Mouse (Mus musculus) kidney, embryonic 16.5 days (tissue): ENCODE measurements around the gene Tifa. TPM values are rescaled to one million over a fixed set of nuclear protein-coding genes. Genes with fewer than 3 reads are reported as not detected.

Source experiments
- ATAC-seq: fragments of 200-750 bp; cut with Nextera tagmentation; 2 replicates; pipeline ENCODE4 v1.8.0; 2017; ENCODE audit warnings: moderate TSS enrichment; ENCODE audit not compliant: low FRiP score, low TSS enrichment
- H3K27ac ChIP-seq: fragments of 300-500 bp; sonication (generic); 2 replicates; pipeline ENCODE4 v1.5.1; 2014; ENCODE audit warnings: low read length
- H3K27me3 ChIP-seq: fragments of 300-500 bp; sonication (generic); 2 replicates; pipeline ENCODE4 v1.6.1; 2014; ENCODE audit warnings: low read length, control low read depth, mixed read lengths; ENCODE audit not compliant: insufficient read depth
- H3K36me3 ChIP-seq: fragments of 300-500 bp; sonication (generic); 2 replicates; pipeline ENCODE4 v1.6.1; 2014; ENCODE audit warnings: low read length, control low read depth, mixed read lengths; ENCODE audit not compliant: insufficient read depth
- H3K4me1 ChIP-seq: fragments of 300-500 bp; sonication (generic); 2 replicates; pipeline ENCODE4 v1.6.1; 2014; ENCODE audit warnings: low read length, control low read depth, mixed read lengths; ENCODE audit not compliant: insufficient read depth
- H3K4me2 ChIP-seq: fragments of 300-500 bp; sonication (generic); replicated peaks from 2 replicates; pipeline ENCODE4 v1.6.1; 2014; ENCODE audit warnings: low read depth, low read length
- H3K4me3 ChIP-seq: fragments of 300-500 bp; sonication (generic); 2 replicates; pipeline ENCODE4 v1.5.1; 2014; ENCODE audit warnings: mild to moderate bottlenecking, low read length
- H3K9ac ChIP-seq: fragments of 300-500 bp; sonication (generic); replicated peaks from 2 replicates; pipeline ENCODE4 v1.6.1; 2014; ENCODE audit warnings: low read length
- H3K9me3 ChIP-seq: fragments of 300-500 bp; sonication (generic); 2 replicates; pipeline ENCODE4 v1.6.1; 2016; ENCODE audit warnings: low read length, control low read depth
- WGBS: fragments of 180-500 bp; shearing (Covaris S2); extraction: QIAGEN DNeasy Blood & Tissue Kit; methylation state at CpG from one replicate; pipeline ENCODE4 v1.1.7; 2014; 5-methylcytosine and 5-hydroxymethylcytosine counted together
- polyA plus RNA-seq: library from polyadenylated mRNA; unstranded; fragments of >200 nt; fragmentation: Nextera tagmentation; extraction: Ambion mirVana; gene quantifications from 2 replicates; pipeline ENCODE4 v1.2.1, GENCODE M21; 2015

Gene Tifa
- polyA plus RNA-seq, 1 experiment from 2014 or later, result 5.4 TPM

DNA sequence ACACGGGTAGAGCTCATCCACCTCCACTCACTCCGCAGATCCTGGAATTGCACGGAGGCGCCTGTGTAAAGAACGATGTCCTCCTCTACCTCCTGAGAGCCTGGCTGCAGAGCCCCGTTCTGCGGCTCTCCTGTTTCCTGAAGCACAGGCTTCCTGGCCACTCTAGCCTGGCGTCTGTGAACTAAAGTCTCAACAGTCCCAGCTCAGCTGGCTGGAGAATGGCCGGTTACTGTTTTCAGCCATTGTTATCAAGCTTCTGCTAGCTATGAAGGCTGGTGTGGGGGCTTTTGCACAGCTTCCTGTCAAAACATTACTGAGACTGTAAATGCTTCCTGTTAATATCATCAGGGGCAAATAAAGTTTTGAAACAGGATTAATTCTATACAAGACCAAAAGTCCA lies 82.0 kb downstream of the Tifa start:
- no peaks in the 10 kb centered on the region for H3K36me3 ChIP-seq
- no peaks in the 10 kb centered on the region for H3K9me3 ChIP-seq
- no peak overlapping the region for H3K9ac ChIP-seq
- 74% methylated on average over 9 of the region's 9 CpGs for WGBS
- H3K4me3 ChIP-seq, result no peak overlapping the region
- H3K27me3 ChIP-seq, result no peaks in the 10 kb centered on the region
- peaks cover 6% of the 10 kb centered on the region; the same call in 1 of the 2 replicates for H3K4me1 ChIP-seq
- H3K27ac ChIP-seq, result 0 out of 2 replicates have a peak overlapping the region, but pooled peaks have one; percentile 24
- ATAC-seq, result no peak
- no peak overlapping the region for H3K4me2 ChIP-seq

DNA sequence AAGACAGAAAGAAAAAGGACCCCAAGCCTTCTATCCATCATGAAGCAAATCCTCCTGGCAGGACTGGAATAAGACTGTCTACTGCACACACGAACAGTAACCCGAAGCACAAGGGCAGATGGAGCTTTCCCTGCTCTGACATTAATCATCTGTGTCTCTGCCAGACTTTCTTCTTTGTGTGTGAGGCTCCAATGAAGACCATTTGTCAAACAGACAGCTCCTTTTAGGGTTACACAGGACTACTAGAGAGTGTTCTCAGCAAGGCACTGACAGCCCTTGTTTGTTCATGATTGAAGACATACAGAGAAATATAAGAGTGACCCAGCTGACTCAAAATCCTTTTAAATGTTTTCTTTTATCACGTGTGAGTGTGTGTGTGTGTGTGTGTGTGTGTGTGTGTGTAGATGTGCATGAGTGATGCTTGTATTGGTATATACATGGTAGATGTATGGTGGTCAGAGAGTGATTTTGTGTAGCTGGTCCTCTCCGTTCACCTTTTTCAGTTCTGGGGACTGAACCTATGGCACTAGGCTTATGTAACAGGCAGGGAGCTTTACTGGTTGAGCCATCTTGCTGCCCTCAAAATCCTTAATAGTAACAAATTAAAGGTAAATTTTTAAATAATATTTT lies 84.8 kb downstream of the Tifa start:
- 23% methylated on average over 4 of the region's 4 CpGs for WGBS
- Histone ChIP-seq H3K4me1 (peaks cover 6% of the 10 kb centered on the region; the same call in 1 of the 2 replicates), H3K4me3 (no peak overlapping the region), H3K9ac (no peak overlapping the region), H3K9me3 (no peaks in the 10 kb centered on the region), H3K36me3 (no peaks in the 10 kb centered on the region), H3K4me2 (no peak overlapping the region), H3K27ac (no peak overlapping the region), H3K27me3 (no peaks in the 10 kb centered on the region)
- ATAC-seq, result peak; percentile 82

DNA sequence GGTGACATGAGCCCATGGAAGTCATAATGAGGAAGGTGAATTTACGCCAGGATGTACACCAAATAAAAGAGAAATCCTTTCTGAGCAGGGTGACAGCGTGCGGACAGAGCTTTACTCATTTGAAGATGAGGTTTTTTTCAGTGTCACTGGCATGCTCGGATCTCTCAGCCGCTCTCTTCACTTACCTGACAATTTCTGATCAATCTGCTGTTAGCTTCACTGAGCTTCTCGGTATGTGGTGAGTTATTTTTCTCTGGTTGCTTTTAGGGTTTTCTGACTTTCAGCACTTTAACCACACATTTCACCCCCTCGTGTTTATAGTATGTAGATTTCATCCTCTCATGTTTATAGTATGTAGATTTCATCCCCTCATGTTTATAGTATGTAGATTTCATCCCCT lies 85.5 kb downstream of the Tifa start:
- WGBS, result 79% methylated on average over 7 of the region's 7 CpGs
- Histone ChIP-seq H3K9ac (no peak overlapping the region), H3K27ac (no peak overlapping the region), H3K27me3 (no peaks in the 10 kb centered on the region), H3K36me3 (no peaks in the 10 kb centered on the region), H3K4me1 (peaks cover 6% of the 10 kb centered on the region; the same call in 1 of the 2 replicates), H3K9me3 (no peaks in the 10 kb centered on the region), H3K4me2 (no peak overlapping the region), H3K4me3 (no peak overlapping the region)
- ATAC-seq, result no peak

DNA sequence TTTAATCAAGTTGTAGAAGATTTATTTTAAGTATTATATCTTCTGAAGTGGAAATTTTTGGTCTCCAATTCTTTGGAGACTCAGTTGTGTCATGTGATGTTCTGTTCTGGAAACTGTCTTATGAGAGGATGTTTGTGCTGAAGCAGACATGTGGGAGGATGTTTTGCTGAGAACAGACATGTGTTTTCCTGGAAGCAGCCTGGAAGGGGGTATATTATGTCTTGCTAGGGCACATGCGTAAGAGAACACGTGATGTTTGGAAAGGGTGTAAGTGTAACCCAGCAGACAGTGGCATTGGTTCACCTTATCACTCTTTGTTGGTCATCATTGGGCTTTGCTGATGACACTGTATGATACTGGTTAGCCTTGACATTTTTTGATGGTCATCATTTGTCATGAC lies 85.9 kb downstream of the Tifa start:
- Histone ChIP-seq H3K27ac (no peak overlapping the region), H3K4me2 (no peak overlapping the region), H3K36me3 (no peaks in the 10 kb centered on the region), H3K9ac (no peak overlapping the region), H3K4me3 (no peak overlapping the region), H3K27me3 (no peaks in the 10 kb centered on the region), H3K4me1 (peaks cover 6% of the 10 kb centered on the region; the same call in 1 of the 2 replicates), H3K9me3 (no peaks in the 10 kb centered on the region)
- ATAC-seq, result no peak
- WGBS, result 96% methylated on average over 2 of the region's 2 CpGs

DNA sequence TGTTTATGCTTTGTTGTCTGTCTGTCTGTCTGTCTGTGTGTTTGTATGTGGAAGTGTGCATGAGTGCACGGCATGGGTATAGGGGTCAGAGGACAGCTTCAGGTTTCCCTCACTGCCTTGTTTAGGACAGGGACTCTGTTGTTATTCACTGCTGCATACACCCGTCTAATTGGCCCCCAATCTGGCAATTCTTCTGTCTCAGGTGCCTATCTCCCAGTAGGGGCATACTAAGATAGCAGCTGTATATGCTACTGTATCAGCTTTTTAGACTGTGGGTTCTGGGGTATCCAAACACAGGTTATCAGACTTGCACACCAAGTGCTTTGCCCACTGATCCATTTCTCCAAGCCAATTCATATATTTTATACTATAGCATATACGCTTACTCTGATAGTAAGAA lies 90.4 kb downstream of the Tifa start:
- no peak overlapping the region for H3K4me3 ChIP-seq

DNA sequence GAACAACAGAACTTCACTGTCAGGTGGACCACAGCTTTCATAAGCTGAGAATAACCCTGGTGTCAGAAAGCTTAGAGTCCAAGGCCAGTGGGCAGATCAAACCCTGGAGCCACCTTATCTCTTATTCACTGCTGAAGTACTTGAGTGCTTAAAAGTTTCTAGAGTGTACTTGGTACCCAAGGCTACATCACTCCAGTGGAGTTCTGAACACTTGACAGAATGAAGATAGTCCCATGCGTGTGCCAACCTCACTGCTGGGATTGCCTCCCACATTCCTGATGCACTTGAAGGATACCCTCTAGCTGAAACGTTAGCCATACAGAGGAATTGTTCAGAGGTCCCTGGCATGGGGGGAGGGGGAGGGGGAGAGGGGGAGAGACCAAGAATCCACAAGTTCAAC lies 92.1 kb downstream of the Tifa start:
- no peak for ATAC-seq
- no peaks in the 10 kb centered on the region for H3K36me3 ChIP-seq
- no peak overlapping the region for H3K9ac ChIP-seq
- no peaks in the 10 kb centered on the region for H3K4me1 ChIP-seq
- H3K27ac ChIP-seq, result no peak overlapping the region
- no peaks in the 10 kb centered on the region for H3K9me3 ChIP-seq
- H3K4me2 ChIP-seq, result no peak overlapping the region
- no peaks in the 10 kb centered on the region for H3K27me3 ChIP-seq
- 61% methylated on average over 2 of the region's 2 CpGs for WGBS
- no peak overlapping the region for H3K4me3 ChIP-seq

More for the DNA sequence above, 90.4 kb downstream of the Tifa start:
- H3K36me3 ChIP-seq, result no peaks in the 10 kb centered on the region
- no peak overlapping the region for H3K4me2 ChIP-seq
- 68% methylated on average over 3 of the region's 3 CpGs for WGBS
- H3K27ac ChIP-seq, result no peak overlapping the region
- no peak for ATAC-seq
- H3K27me3 ChIP-seq, result no peaks in the 10 kb centered on the region
- H3K9me3 ChIP-seq, result no peaks in the 10 kb centered on the region
- no peak overlapping the region for H3K9ac ChIP-seq
- H3K4me1 ChIP-seq, result no peaks in the 10 kb centered on the region

Other genes starting within 250 kb of the Tifa start
- 43.2 and 58.3 TPM in 2 replicates for gene Larp7, start 236.5 kb upstream of the Tifa start, polyA plus RNA-seq
- gene Zgrf1, start 236.3 kb upstream of the Tifa start, polyA plus RNA-seq, result 6.3 and 9.1 TPM in 2 replicates
- not detected in 2 replicates for gene Neurog2, start 156.7 kb upstream of the Tifa start, polyA plus RNA-seq
- 1.2 TPM in 2 replicates for gene Alpk1, start 9.3 kb upstream of the Tifa start, polyA plus RNA-seq
- 49.3 and 50.9 TPM in 2 replicates for gene Ap1ar, start 47.7 kb downstream of the Tifa start, polyA plus RNA-seq
- 3.7 and 5.0 TPM in 2 replicates for gene Fam241a, start 106.5 kb downstream of the Tifa start, polyA plus RNA-seq